Mouse (Mus musculus) heart, adult 2 months (tissue): ENCODE measurements around the gene Dcakd.

ENCODE experiments used
- CTCF ChIP-seq: fragments of 200-600 bp; IDR thresholded peaks from 2 replicates; pipeline ENCODE4 v1.8.1; 2022; ENCODE audit warnings: antibody characterized with exemption, mild to moderate bottlenecking, moderate library complexity
- EP300 ChIP-seq: fragments of 200-500 bp; IDR thresholded peaks from 2 replicates; pipeline ENCODE4 v1.6.1; 2011; ENCODE audit warnings: low read depth, low read length, control low read depth; ENCODE audit not compliant: insufficient read depth
- POLR2A ChIP-seq: fragments of 200-500 bp; IDR thresholded peaks from 2 replicates; pipeline ENCODE4 v1.6.1; 2011; ENCODE audit warnings: mild to moderate bottlenecking, low read depth, low read length, control low read depth; ENCODE audit not compliant: insufficient read depth

- TF ChIP-seq EP300 (no peak), POLR2A (no peak), CTCF (no peak)
These were observed 10.5 kb downstream of the Dcakd start for GRCm38 (mm10) chr11:103017661-103018060.
